Comparison of ENCODE assay signal across 8 mouse cellular contexts in genomic region chr10:127618173-127618572, GRCm38 (mm10). TPM values are rescaled to one million over a fixed set of nuclear protein-coding genes. Genes with fewer than 3 reads are reported as not detected.
DNase-seq lines count a peak whose midpoint lies in the region; ATAC-seq and TF ChIP-seq lines count a peak whose summit lies in the region.

No protein-coding gene starts in this region.

- H3K4me2 ChIP-seq in heart, embryonic 15.5 days = peak overlapping the region; percentile 89

- no peak for TF ChIP-seq CTCF in gastrocnemius, adult 2 months (IDR thresholded peaks at IDR 0.05)

- intact Hi-C loops in gastrocnemius, adult 2 months (cut with DNase I) = no loop called here
- intact Hi-C loops in gastrocnemius, postnatal 36 days (cut with DNase I) = no loop called here

- peaks cover 2% of the 10 kb centered on the region; the same call in 1 of the 2 replicates for H3K27me3 ChIP-seq in heart, embryonic 15.5 days

- no peak for ATAC-seq in heart, embryonic 15.5 days (replicated peaks; ENCODE audit: insufficient number of reproducible peaks, insufficient read depth, low FRiP score, low read depth)

- 26% methylated on average over 6 of the region's 6 CpGs for WGBS in heart, embryonic 15.5 days

- no peaks in the 10 kb centered on the region for H3K36me3 ChIP-seq in heart, embryonic 15.5 days

- no peak overlapping the region for H3K9ac ChIP-seq in heart, embryonic 15.5 days

- H3K4me1 ChIP-seq in heart, embryonic 15.5 days (replicated peaks) = peaks cover 72% of the 10 kb centered on the region

- peak overlapping the region; percentile 98 for H3K27ac ChIP-seq in gastrocnemius, adult 2 months
- H3K27ac ChIP-seq in heart, embryonic 15.5 days = peak overlapping the region; percentile 43

- H3K9me3 ChIP-seq in heart, embryonic 15.5 days (replicated peaks) = no peaks in the 10 kb centered on the region

- H3K4me3 ChIP-seq in gastrocnemius, adult 2 months = peak overlapping the region; percentile 78
- H3K4me3 ChIP-seq in heart, embryonic 15.5 days = peak overlapping the region; percentile 62

- peak; percentile 52 for DNase-seq in gastrocnemius, adult 2 months
- DNase-seq in gastrocnemius, postnatal 36 days = no peak
- peak; percentile 69 for DNase-seq in NIH3T3 (ENCODE audit: low read depth)
- peak; percentile 72 for DNase-seq in lung, postnatal 10 days
- DNase-seq in urinary bladder, postnatal 4 days (ENCODE audit: low spot score in 2 of 2) = no peak
- no peak for DNase-seq in gastrocnemius, adult 8-10 months (ENCODE audit: low spot score in 2 of 2)
- DNase-seq in frontal cortex, postnatal 10 days (ENCODE audit: low spot score in 2 of 2) = no peak

RNA-seq across cellular contexts. Expression of gene Lrp1, which starts 2.8 kb away (rescaled TPM):
- total RNA-seq in gastrocnemius, adult 2 months (2021) = 10 to 100 TPM; 34.6 to 71.3 TPM
- total RNA-seq in gastrocnemius, postnatal 36 days (2021) = 10 to 100 TPM; 48.6 to 49.1 TPM
- 31.2 and 43.1 TPM in 2 replicates for polyA plus RNA-seq in heart, embryonic 15.5 days (2015; fragmentation: Nextera tagmentation; extraction: Ambion mirVana)
- 10 to 100 TPM; 25.5 to 45.5 (median 36.3) TPM for total RNA-seq in gastrocnemius, adult 8-10 months (2022)

RNA-seq across cellular contexts. Expression of gene Stat6, which starts 24.6 kb away (rescaled TPM):
- 10 to 100 TPM; 17.1 to 18.9 TPM for total RNA-seq in gastrocnemius, adult 2 months (2021)
- 10 to 100 TPM; 15.4 to 15.5 TPM for total RNA-seq in gastrocnemius, postnatal 36 days (2021)
- 26.2 and 33.5 TPM in 2 replicates for polyA plus RNA-seq in heart, embryonic 15.5 days (2015; fragmentation: Nextera tagmentation; extraction: Ambion mirVana)
- total RNA-seq in gastrocnemius, adult 8-10 months (2022) = 10 to 100 TPM; 14.1 to 15.3 (median 14.2) TPM

RNA-seq across cellular contexts. Expression of gene Nemp1, which starts 48.5 kb away (rescaled TPM):
- total RNA-seq in gastrocnemius, adult 2 months (2021) = 1 to 10 TPM; 1.5 to 2.1 TPM
- 1 to 10 TPM; 1.9 to 2.1 TPM for total RNA-seq in gastrocnemius, postnatal 36 days (2021)
- polyA plus RNA-seq in heart, embryonic 15.5 days (2015; fragmentation: Nextera tagmentation; extraction: Ambion mirVana) = 7.8 and 8.9 TPM in 2 replicates
- total RNA-seq in gastrocnemius, adult 8-10 months (2022) = 1 to 10 TPM; 2.0 to 2.6 (median 2.3) TPM

RNA-seq across cellular contexts. Expression of gene Nab2, which starts 50.2 kb away (rescaled TPM):
- 1 to 10 TPM; 2.8 to 3.2 TPM for total RNA-seq in gastrocnemius, adult 2 months (2021)
- total RNA-seq in gastrocnemius, postnatal 36 days (2021) = 1 to 10 TPM; 2.3 to 4.4 TPM
- polyA plus RNA-seq in heart, embryonic 15.5 days (2015; fragmentation: Nextera tagmentation; extraction: Ambion mirVana) = 10.9 and 14.9 TPM in 2 replicates
- 1 to 10 TPM; 2.1 to 3.6 (median 2.8) TPM for total RNA-seq in gastrocnemius, adult 8-10 months (2022)

Comparison
In these comparisons a context has a peak if more than half of its experiments do, and no peak if none do; other contexts are left out.
1. DNase-seq: peak in gastrocnemius, adult 2 months (single experiment), NIH3T3 (single experiment) and lung, postnatal 10 days (single experiment); none in gastrocnemius, postnatal 36 days (0 of 2), urinary bladder, postnatal 4 days (0 of 2), gastrocnemius, adult 8-10 months (0 of 2) and frontal cortex, postnatal 10 days (0 of 2).